Mouse (Mus musculus): Measurements from ENCODE around the gene Kcnq1. TPM values are rescaled to one million over a fixed set of nuclear protein-coding genes. Genes with fewer than 3 reads are reported as not detected.

Kcnq1 gene
- total and polyA plus RNA-seq, 3 experiments, result 0.63 to 0.96 TPM; not detected in 1

DNA sequence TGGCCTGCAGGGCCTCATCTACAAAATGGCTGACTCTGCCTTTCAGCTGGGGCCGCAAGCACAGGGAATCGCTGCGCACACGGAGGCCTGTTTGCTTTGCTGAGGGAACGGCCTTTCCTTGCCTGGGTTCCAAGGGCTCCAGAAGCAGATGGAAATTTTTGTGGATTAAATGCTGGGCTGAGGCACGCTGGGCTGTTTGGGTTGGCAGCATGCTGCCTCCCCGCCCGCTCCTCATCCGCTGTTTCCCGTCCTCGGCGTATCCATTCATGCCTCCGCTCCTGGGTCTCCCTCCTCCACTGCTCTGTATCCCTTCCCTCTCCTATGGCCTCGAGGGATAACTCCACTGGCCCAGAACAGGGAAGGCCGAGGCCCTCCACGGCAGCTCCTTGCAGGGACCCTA is 269.8 kb downstream of the Kcnq1 start:
- no peaks in the 10 kb centered on the region for H3K9me3 ChIP-seq (replicated peaks; ENCODE audit: insufficient read depth, low read length)
- TF ChIP-seq USF1 (IDR thresholded peaks at IDR 0.05; ENCODE audit: low read depth, low read length) (no peak), JUND (IDR thresholded peaks at IDR 0.05; ENCODE audit: low read depth, low read length) (no peak), SIN3A (IDR thresholded peaks at IDR 0.05; ENCODE audit: low read length) (no peak), MAX (IDR thresholded peaks at IDR 0.05; ENCODE audit: low read length) (no peak), ZC3H11A (IDR thresholded peaks at IDR 0.05; ENCODE audit: low read depth, low read length) (no peak), CTCF (IDR thresholded peaks at IDR 0.05 in 2 of 3, conservative IDR thresholded peaks at IDR 0.05 in 1 of 3; ENCODE audit: control insufficient read depth in 1 of 3, insufficient read depth in 1 of 3, low read depth in 2 of 3, low read length in 3 of 3, poor library complexity in 1 of 3, severe bottlenecking in 1 of 3) (no peak), MXI1 (IDR thresholded peaks at IDR 0.05; ENCODE audit: low read depth, low read length) (no peak), RCOR1 (IDR thresholded peaks at IDR 0.05; ENCODE audit: low read depth, low read length) (no peak), MEF2A (IDR thresholded peaks at IDR 0.05; ENCODE audit: extremely low read depth, insufficient replicate concordance, low read depth, low read length, poor library complexity, severe bottlenecking) (no peak), MYC (IDR thresholded peaks at IDR 0.05; ENCODE audit: low read depth, low read length) (no peak), USF2 (IDR thresholded peaks at IDR 0.05; ENCODE audit: borderline replicate concordance in 1 of 2, insufficient read depth in 1 of 2, low read depth in 1 of 2, low read length in 2 of 2) (no peak), TBP (IDR thresholded peaks at IDR 0.05; ENCODE audit: low read depth, low read length) (no peak), GATA1 (IDR thresholded peaks at IDR 0.05; ENCODE audit: low read depth, low read length) (no peak), NRF1 (IDR thresholded peaks at IDR 0.05; ENCODE audit: insufficient read depth, low read depth, low read length, poor library complexity, severe bottlenecking) (no peak), TAL1 (IDR thresholded peaks at IDR 0.05; ENCODE audit: low read length) (no peak), ETS1 (IDR thresholded peaks at IDR 0.05; ENCODE audit: low read depth, low read length) (no peak), MYB (IDR thresholded peaks at IDR 0.05; ENCODE audit: low read depth, low read length) (no peak)
- no peaks in the 10 kb centered on the region for H3K79me2 ChIP-seq (ENCODE audit: control insufficient read depth, insufficient read depth, low read length, poor library complexity)
- no peaks in the 10 kb centered on the region for H3K36me3 ChIP-seq (ENCODE audit: control insufficient read depth in 1 of 2, insufficient read depth in 2 of 2, low read length in 2 of 2)
- no peak for DNase-seq (ENCODE audit: low read depth, low spot score)
- no peak overlapping the region for H3K9ac ChIP-seq (ENCODE audit: control insufficient read depth, low read depth, low read length, poor library complexity, severe bottlenecking)
- H3K27ac ChIP-seq (ENCODE audit: control insufficient read depth, low read depth, low read length), result no peak overlapping the region
- H3K27me3 ChIP-seq (ENCODE audit: control insufficient read depth in 1 of 2, insufficient read depth in 2 of 2, low read length in 2 of 2), result peaks cover 0 to 2% of the 10 kb centered on the region in 2 experiments; a peak in 1 of 4 replicates
- no peak overlapping the region for H3K4me3 ChIP-seq (ENCODE audit: control insufficient read depth in 1 of 2, insufficient read depth in 1 of 2, low read depth in 2 of 2, low read length in 2 of 2)
- H3K4me1 ChIP-seq (ENCODE audit: control insufficient read depth in 1 of 2, insufficient read depth in 2 of 2, low read length in 2 of 2), result no peaks in the 10 kb centered on the region

DNA sequence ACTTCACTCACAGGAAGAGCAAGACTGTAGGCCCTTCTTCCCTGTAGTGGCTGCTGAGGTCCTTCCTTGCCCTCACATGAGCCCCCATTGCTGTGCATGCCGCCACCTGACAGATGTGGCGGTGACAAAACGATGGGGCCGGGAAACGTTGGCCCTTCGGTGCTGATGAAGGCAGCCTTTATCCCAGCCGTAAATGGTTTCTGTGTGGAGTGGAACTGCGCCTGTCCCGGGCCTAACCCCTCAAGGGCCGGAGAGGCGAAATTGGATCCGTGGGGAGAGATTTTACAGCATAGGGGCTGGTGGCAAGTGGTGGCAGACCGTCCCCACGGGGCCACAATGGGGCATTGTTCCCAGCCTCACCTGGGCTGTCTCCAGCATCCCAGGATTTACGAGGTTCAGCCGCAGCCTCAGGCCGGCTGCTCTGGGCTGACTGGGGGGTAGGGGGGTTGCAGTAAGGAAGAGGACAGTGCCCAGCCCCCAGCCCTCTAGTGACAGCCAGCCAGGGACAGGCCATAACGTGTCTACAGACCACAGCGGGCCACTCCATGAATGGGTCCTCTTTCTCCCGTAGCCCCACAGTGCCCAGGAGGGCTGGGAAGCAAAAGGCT is 274.4 kb downstream of the Kcnq1 start:
- Histone ChIP-seq H3K27me3 (ENCODE audit: control insufficient read depth in 1 of 2, insufficient read depth in 2 of 2, low read length in 2 of 2) (no peaks in the 10 kb centered on the region), H3K9me3 (replicated peaks; ENCODE audit: insufficient read depth, low read length) (no peaks in the 10 kb centered on the region)
- no peak for TF ChIP-seq MAFK (IDR thresholded peaks at IDR 0.05; ENCODE audit: borderline replicate concordance, low read depth, low read length)
- TF ChIP-seq CHD2 (IDR thresholded peaks at IDR 0.05; ENCODE audit: low read length), result no peak

More for the DNA sequence above, 274.4 kb downstream of the Kcnq1 start:
- no peak overlapping the region for H3K9ac ChIP-seq (ENCODE audit: control insufficient read depth, low read depth, low read length, poor library complexity, severe bottlenecking)
- no peak overlapping the region for H3K27ac ChIP-seq (ENCODE audit: control insufficient read depth, low read depth, low read length)
- no peaks in the 10 kb centered on the region for H3K4me1 ChIP-seq (ENCODE audit: control insufficient read depth in 1 of 2, insufficient read depth in 2 of 2, low read length in 2 of 2)
- no peak for DNase-seq (ENCODE audit: low read depth, low spot score)
- no peak overlapping the region for H3K4me3 ChIP-seq (ENCODE audit: control insufficient read depth in 1 of 2, insufficient read depth in 1 of 2, low read depth in 2 of 2, low read length in 2 of 2)
- no peaks in the 10 kb centered on the region for H3K79me2 ChIP-seq (ENCODE audit: control insufficient read depth, insufficient read depth, low read length, poor library complexity)
- no peaks in the 10 kb centered on the region for H3K36me3 ChIP-seq (ENCODE audit: control insufficient read depth in 1 of 2, insufficient read depth in 2 of 2, low read length in 2 of 2)

All from MEL (cell line).